Mouse (Mus musculus) forebrain, embryonic 16.5 days (tissue): ENCODE data around the gene Cadps2. TPM values are rescaled to one million over a fixed set of nuclear protein-coding genes. Genes with fewer than 3 reads are reported as not detected.

Experiments used
- ATAC-seq: fragments of 200-750 bp; cut with Nextera tagmentation; 2 replicates; pipeline ENCODE4 v1.8.0; 2017; ENCODE audit warnings: mild to moderate bottlenecking, moderate library complexity
- H3K27ac ChIP-seq: fragments of 300-500 bp; sonication (generic); 2 replicates; pipeline ENCODE4 v1.5.1; 2014; ENCODE audit warnings: low read length, control low read depth
- H3K27me3 ChIP-seq: fragments of 300-500 bp; sonication (generic); replicated peaks from 2 replicates; pipeline ENCODE4 v1.6.1; 2014; ENCODE audit warnings: low read length; ENCODE audit not compliant: control insufficient read depth, insufficient read depth
- H3K36me3 ChIP-seq: fragments of 300-500 bp; sonication (generic); 2 replicates; pipeline ENCODE4 v1.6.1; 2014; ENCODE audit not compliant: control insufficient read depth, insufficient read depth
- H3K4me1 ChIP-seq: fragments of 300-500 bp; sonication (generic); replicated peaks from 2 replicates; pipeline ENCODE4 v1.6.1; 2014; ENCODE audit warnings: low read length; ENCODE audit not compliant: control insufficient read depth, insufficient read depth
- H3K4me2 ChIP-seq: fragments of 300-500 bp; sonication (generic); 2 replicates; pipeline ENCODE4 v1.6.1; 2014; ENCODE audit warnings: mild to moderate bottlenecking, low read length, control low read depth
- H3K4me3 ChIP-seq: fragments of 300-500 bp; sonication (generic); replicated peaks from 2 replicates; pipeline ENCODE4 v1.5.1; 2014; ENCODE audit warnings: mild to moderate bottlenecking, low read length, control low read depth
- H3K9ac ChIP-seq: fragments of 300-500 bp; sonication (generic); replicated peaks from 2 replicates; pipeline ENCODE4 v1.6.1; 2014; ENCODE audit warnings: low read depth, low read length, control low read depth
- H3K9me3 ChIP-seq: fragments of 300-500 bp; sonication (generic); 2 replicates; pipeline ENCODE4 v1.6.1; 2016; ENCODE audit warnings: low read length; ENCODE audit not compliant: control insufficient read depth
- whole genome bisulfite sequencing: fragments of 180-500 bp; shearing (Covaris S2); extraction: QIAGEN DNeasy Blood & Tissue Kit; methylation state at CpG from one replicate; pipeline ENCODE4 v1.1.7; 2014; 5-methylcytosine and 5-hydroxymethylcytosine counted together
- polyA plus RNA-seq: library from polyadenylated mRNA; unstranded; fragments of >200 nt; fragmentation: Nextera tagmentation; extraction: Ambion mirVana; gene quantifications from 2 replicates; pipeline ENCODE4 v1.2.1, GENCODE M21; 2015

The Cadps2 gene
- polyA plus RNA-seq, 1 experiment from 2014 or later, result 5.2 TPM

- ATAC-seq, result peak; percentile 70
- 62% methylated on average over 6 of the region's 6 CpGs for WGBS
- H3K4me2 ChIP-seq, result no peak overlapping the region
- H3K27me3 ChIP-seq, result no peaks in the 10 kb centered on the region; the same call in 1 of the 2 replicates
- no peak overlapping the region for H3K9ac ChIP-seq
- H3K36me3 ChIP-seq, result no peaks in the 10 kb centered on the region
- no peaks in the 10 kb centered on the region for H3K4me1 ChIP-seq
- H3K4me3 ChIP-seq, result no peak overlapping the region
- H3K27ac ChIP-seq, result no peak overlapping the region
- no peaks in the 10 kb centered on the region for H3K9me3 ChIP-seq
Observed at GRCm38 (mm10) chr6:23306046-23306445, 533.2 kb downstream of the Cadps2 start.

DNA sequence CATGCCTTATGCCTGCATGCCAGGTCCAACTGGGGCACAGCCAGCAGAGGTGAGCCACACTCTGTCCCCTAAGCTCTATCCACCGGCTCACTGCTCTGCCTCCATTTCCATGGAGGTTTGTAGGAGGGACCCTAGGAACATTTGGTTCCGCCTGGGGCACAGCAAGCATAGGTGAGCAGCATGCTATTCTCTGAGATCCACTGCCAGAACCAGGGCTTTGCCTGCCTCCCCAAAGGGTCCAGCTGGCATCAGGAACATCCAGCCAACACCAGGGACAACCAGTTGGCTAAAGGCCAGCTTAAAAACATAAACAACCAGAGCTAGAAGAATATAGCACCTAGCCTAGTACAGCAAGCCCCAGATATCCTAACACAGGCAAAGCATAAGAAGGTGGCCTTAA lies 540.6 kb downstream of the Cadps2 start:
- Histone ChIP-seq H3K4me3 (no peak overlapping the region), H3K9me3 (no peaks in the 10 kb centered on the region), H3K27ac (no peak overlapping the region), H3K4me2 (no peak overlapping the region), H3K27me3 (0 out of 2 replicates have a peak, but pooled peaks cover 3% of the 10 kb centered on the region), H3K9ac (no peak overlapping the region), H3K36me3 (no peaks in the 10 kb centered on the region), H3K4me1 (no peaks in the 10 kb centered on the region)
- 86% methylated on average over 2 of the region's 2 CpGs for WGBS
- no peak for ATAC-seq

- Histone ChIP-seq H3K27ac (no peak overlapping the region), H3K4me3 (no peak overlapping the region), H3K27me3 (peaks cover 6% of the 10 kb centered on the region; the same call in 1 of the 2 replicates), H3K9ac (no peak overlapping the region), H3K4me2 (no peak overlapping the region), H3K4me1 (no peaks in the 10 kb centered on the region; the same call in 1 of the 2 replicates), H3K36me3 (no peaks in the 10 kb centered on the region), H3K9me3 (no peaks in the 10 kb centered on the region)
- WGBS, result 82% methylated on average over 4 of the region's 4 CpGs
- peak; percentile 81 for ATAC-seq
Observed at GRCm38 (mm10) chr6:23294685-23295084, 544.5 kb downstream of the Cadps2 start.

DNA sequence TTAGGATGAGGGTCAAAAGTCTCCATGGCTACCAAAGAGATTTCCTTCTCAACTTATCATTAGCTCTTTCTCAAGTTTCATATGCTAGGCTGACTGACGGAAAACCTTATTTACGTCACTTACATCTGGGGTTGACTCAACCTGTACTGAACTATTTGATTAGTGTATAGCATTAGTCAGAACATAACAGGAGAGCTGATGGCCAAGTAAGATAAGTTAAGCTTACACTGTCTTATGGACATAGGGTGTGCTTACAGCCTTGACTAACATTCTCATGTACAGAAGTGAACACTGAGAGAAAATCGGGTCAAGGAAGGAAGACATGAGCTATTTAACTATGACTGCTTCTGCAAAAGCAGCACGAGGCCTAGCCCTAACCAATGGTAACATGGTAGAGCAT lies 550.5 kb downstream of the Cadps2 start:
- no peak for ATAC-seq
- H3K9me3 ChIP-seq, result no peaks in the 10 kb centered on the region
- no peak overlapping the region for H3K9ac ChIP-seq
- H3K27me3 ChIP-seq, result peaks cover 11% of the 10 kb centered on the region; the same call in 1 of the 2 replicates
- no peaks in the 10 kb centered on the region; the same call in 1 of the 2 replicates for H3K4me1 ChIP-seq
- no peaks in the 10 kb centered on the region for H3K36me3 ChIP-seq
- WGBS, result 94% methylated on average over 4 of the region's 4 CpGs
- H3K4me2 ChIP-seq, result no peak overlapping the region
- H3K4me3 ChIP-seq, result no peak overlapping the region
- H3K27ac ChIP-seq, result no peak overlapping the region

DNA sequence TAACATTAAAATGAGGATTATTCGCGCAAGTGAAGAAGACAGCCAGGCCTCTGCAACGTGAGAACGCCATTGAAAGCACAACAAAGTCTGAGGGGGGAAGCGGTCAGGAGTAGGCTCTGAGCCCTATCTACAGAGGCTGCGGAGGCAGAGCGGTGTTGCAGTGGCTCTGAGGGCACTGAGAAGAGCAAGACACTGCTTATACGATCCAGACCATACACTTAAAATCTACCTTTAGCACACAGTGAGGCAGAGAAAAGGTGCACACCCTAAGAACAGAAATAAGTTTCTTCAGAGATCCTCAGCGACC lies 557.8 kb downstream of the Cadps2 start:
- peak; percentile 55 for ATAC-seq
- Histone ChIP-seq H3K4me1 (peaks cover 8% of the 10 kb centered on the region), H3K9ac (no peak overlapping the region), H3K4me2 (no peak overlapping the region), H3K27me3 (peaks cover 34% of the 10 kb centered on the region), H3K9me3 (no peaks in the 10 kb centered on the region), H3K4me3 (no peak overlapping the region), H3K36me3 (no peaks in the 10 kb centered on the region), H3K27ac (no peak overlapping the region)
- 9% methylated on average over 9 of the region's 9 CpGs for WGBS

DNA sequence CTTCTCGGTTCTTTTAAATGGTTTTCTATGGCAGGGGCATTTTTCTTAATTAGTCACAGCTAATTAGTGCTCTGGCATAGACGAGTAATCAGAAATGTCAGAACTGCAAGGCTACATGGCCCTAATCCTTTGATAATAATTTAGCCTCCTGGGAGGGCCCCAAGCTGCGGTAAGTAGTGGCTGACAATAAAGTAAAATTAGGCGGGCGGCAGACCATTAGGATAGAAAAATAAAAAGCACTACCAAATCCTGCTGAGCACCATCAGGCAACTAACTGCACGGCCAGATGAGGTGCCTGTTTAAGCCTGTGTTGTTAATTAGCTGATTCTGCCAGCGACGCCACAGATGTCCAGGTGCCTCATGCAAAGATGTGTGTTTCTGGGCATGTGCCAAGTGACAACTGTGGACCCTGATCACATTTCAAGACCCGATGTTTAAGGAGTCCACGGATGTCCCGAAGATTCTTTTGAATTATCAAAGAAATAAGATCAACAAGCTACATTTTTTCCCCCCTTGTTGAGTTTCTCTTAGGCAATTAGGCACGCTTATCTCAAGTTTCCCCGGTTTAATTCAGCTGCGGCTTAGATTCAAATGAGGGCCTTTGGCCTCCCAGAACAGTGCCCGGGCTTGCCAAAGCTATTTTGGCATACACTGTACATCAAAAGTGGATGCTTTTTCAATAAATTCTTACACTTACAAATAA lies 558.3 kb downstream of the Cadps2 start:
- peak; percentile 95 for ATAC-seq
- Histone ChIP-seq H3K9me3 (no peaks in the 10 kb centered on the region), H3K36me3 (no peaks in the 10 kb centered on the region), H3K27ac (no peak overlapping the region), H3K4me2 (no peak overlapping the region), H3K9ac (no peak overlapping the region), H3K4me1 (peaks cover 8% of the 10 kb centered on the region), H3K4me3 (no peak overlapping the region), H3K27me3 (peaks cover 34% of the 10 kb centered on the region)
- WGBS, result under 1% methylated on average over 15 of the region's 15 CpGs

DNA sequence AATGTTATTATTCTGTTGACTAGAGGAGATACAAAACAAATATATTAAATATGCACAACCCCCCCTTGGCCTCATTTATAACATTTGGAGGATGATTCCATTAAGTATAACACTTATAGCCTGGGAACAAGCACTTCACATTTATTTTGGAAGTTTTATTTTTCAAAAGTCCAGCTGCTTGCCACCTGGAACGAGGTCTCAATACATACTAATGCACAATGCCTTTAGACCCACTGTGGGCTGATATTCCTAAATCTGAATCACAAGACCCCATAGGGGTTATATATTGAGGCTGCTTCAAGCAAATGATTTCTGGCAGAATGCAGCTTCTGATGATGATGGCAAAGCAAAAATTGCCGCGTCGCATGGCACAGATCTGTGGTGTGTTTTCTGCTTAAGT lies 565.7 kb downstream of the Cadps2 start:
- H3K9ac ChIP-seq, result no peak overlapping the region
- peaks cover 9% of the 10 kb centered on the region; the same call in 1 of the 2 replicates for H3K4me1 ChIP-seq
- no peaks in the 10 kb centered on the region for H3K36me3 ChIP-seq
- WGBS, result 16% methylated on average over 4 of the region's 4 CpGs
- no peak overlapping the region for H3K4me2 ChIP-seq
- ATAC-seq, result no peak
- H3K4me3 ChIP-seq, result no peak overlapping the region
- peaks cover 37% of the 10 kb centered on the region for H3K27me3 ChIP-seq
- H3K9me3 ChIP-seq, result no peaks in the 10 kb centered on the region
- H3K27ac ChIP-seq, result no peak overlapping the region

DNA sequence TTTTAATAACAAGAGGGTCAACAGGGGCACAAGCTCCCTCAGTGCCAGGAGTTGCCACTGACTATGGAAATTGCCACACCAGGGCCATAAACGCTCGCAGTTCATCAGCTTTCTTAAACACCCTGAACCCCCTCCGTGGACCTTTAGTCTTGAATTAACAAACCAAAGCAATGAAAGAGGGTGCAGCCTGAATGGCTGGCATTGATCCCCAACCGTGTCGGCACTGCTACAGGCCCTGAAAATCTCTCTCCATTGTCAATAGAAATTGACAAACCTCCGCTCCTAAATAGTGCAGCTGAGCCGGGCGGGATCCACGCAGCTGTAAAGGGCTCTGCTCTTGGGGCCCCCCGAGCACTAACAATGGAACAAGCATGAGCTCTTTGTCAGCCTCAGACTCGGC lies 566.2 kb downstream of the Cadps2 start:
- Histone ChIP-seq H3K36me3 (no peaks in the 10 kb centered on the region), H3K9ac (no peak overlapping the region), H3K27me3 (peaks cover 32% of the 10 kb centered on the region), H3K4me2 (peak overlapping the region; percentile 15), H3K4me1 (peaks cover 9% of the 10 kb centered on the region; the same call in 1 of the 2 replicates), H3K4me3 (no peak overlapping the region), H3K9me3 (no peaks in the 10 kb centered on the region), H3K27ac (no peak overlapping the region)
- WGBS, result 1% methylated on average over 11 of the region's 11 CpGs
- peak; percentile 82 for ATAC-seq

DNA sequence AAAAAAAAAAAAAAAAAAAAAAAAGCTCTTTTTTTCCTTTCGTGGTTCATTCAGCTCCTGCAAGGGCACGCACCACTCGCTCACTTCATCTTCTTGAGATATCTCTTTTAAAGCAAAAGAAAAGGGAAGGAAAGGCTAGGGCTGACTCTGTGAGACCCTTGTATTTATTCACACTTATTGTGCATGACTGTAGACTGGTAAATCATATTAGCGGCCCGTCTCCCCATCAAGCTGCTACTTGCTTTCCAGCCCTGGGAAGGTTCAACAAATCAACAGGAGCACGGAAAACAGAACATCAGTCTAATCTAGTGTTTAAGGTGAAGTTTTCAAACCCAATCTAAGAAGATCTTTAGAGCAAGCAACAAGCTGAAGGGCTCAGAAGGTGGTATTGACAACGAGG lies 566.7 kb downstream of the Cadps2 start:
- Histone ChIP-seq H3K4me2 (no peak overlapping the region), H3K27ac (no peak overlapping the region), H3K4me3 (no peak overlapping the region), H3K36me3 (no peaks in the 10 kb centered on the region), H3K9me3 (no peaks in the 10 kb centered on the region), H3K4me1 (peaks cover 9% of the 10 kb centered on the region; the same call in 1 of the 2 replicates), H3K9ac (no peak overlapping the region), H3K27me3 (peaks cover 34% of the 10 kb centered on the region)
- WGBS, result 21% methylated on average over 7 of the region's 7 CpGs
- ATAC-seq, result no peak

GRCm38 (mm10) chr6:23260738-23261050 lies 578.5 kb downstream of the Cadps2 start:
- Histone ChIP-seq H3K4me2 (no peak overlapping the region), H3K36me3 (no peaks in the 10 kb centered on the region), H3K27ac (no peak overlapping the region), H3K9me3 (no peaks in the 10 kb centered on the region), H3K9ac (no peak overlapping the region), H3K27me3 (peaks cover 61% of the 10 kb centered on the region), H3K4me1 (peaks cover 8% of the 10 kb centered on the region), H3K4me3 (no peak overlapping the region)
- no peak for ATAC-seq
- WGBS, result 12% methylated on average over 9 of the region's 9 CpGs
